Mouse (Mus musculus): ENCODE measurements around the gene Tamm41.
A peak's percentile ranks its signal among the peaks of the same experiment; 100 is the strongest.

The Tamm41 gene

GRCm38 (mm10) chr6:115037103-115038094, at the start of gene Tamm41:
Tamm41 (minus strand) TSS chr6:115037876.
- peak; percentile 56 for DNase-seq (ENCODE audit: low read depth)

GRCm38 (mm10) chr6:115085274-115085841, 47.7 kb upstream of the Tamm41 start:
- DNase-seq (ENCODE audit: low read depth): no peak

GRCm38 (mm10) chr6:115076781-115077575, 39.3 kb upstream of the Tamm41 start:
- no peak for DNase-seq (ENCODE audit: low read depth)

- no peak for DNase-seq (ENCODE audit: low read depth)
Observed at GRCm38 (mm10) chr6:115072024-115072423, 34.3 kb upstream of the Tamm41 start.

GRCm38 (mm10) chr6:115065411-115066241, 27.9 kb upstream of the Tamm41 start:
- DNase-seq (ENCODE audit: low read depth): no peak

- DNase-seq (ENCODE audit: low read depth): no peak
Observed at GRCm38 (mm10) chr6:115062605-115063350, 25.1 kb upstream of the Tamm41 start.

- no peak for DNase-seq (ENCODE audit: low read depth)
Observed at GRCm38 (mm10) chr6:115059227-115059626, 21.6 kb upstream of the Tamm41 start.

GRCm38 (mm10) chr6:115056699-115057098, 19.0 kb upstream of the Tamm41 start:
- no peak for DNase-seq (ENCODE audit: low read depth)

- DNase-seq (ENCODE audit: low read depth): no peak
Observed at GRCm38 (mm10) chr6:115055440-115055839, 17.8 kb upstream of the Tamm41 start.

- no peak for DNase-seq (ENCODE audit: low read depth)
Observed at GRCm38 (mm10) chr6:115051586-115052197, 14.0 kb upstream of the Tamm41 start.

GRCm38 (mm10) chr6:115049015-115049414, 11.3 kb upstream of the Tamm41 start:
- DNase-seq (ENCODE audit: low read depth): no peak

- no peak for DNase-seq (ENCODE audit: low read depth)
Observed at GRCm38 (mm10) chr6:115047816-115048215, 10.1 kb upstream of the Tamm41 start.

GRCm38 (mm10) chr6:115046064-115046463, 8.4 kb upstream of the Tamm41 start:
- DNase-seq (ENCODE audit: low read depth): no peak

GRCm38 (mm10) chr6:115044709-115045108, 7.0 kb upstream of the Tamm41 start:
- no peak for DNase-seq (ENCODE audit: low read depth)

GRCm38 (mm10) chr6:115043657-115044500, 6.2 kb upstream of the Tamm41 start:
- no peak for DNase-seq (ENCODE audit: low read depth)

- no peak for DNase-seq (ENCODE audit: low read depth)
Observed at GRCm38 (mm10) chr6:115042609-115043008, 4.9 kb upstream of the Tamm41 start.

GRCm38 (mm10) chr6:115033441-115033840, 4.2 kb downstream of the Tamm41 start:
- DNase-seq (ENCODE audit: low read depth): no peak

- no peak for DNase-seq (ENCODE audit: low read depth)
Observed at GRCm38 (mm10) chr6:115030098-115030497, 7.6 kb downstream of the Tamm41 start.

- no peak for DNase-seq (ENCODE audit: low read depth)
Observed at GRCm38 (mm10) chr6:115029248-115029647, 8.4 kb downstream of the Tamm41 start.

Measured in fibroblast of lung, adult 2 months (primary cell).